Mouse (Mus musculus) monocyte, adult 5-6 weeks (primary cell): ENCODE results near the gene Sec63. TPM values are rescaled to one million over a fixed set of nuclear protein-coding genes. Genes with fewer than 3 reads are reported as not detected.

Source experiments
- ATAC-seq: fragments of 153-309, 156-312 bp; replicated peaks from 2 replicates; pipeline ENCODE4 v1.8.0; 2017; ENCODE audit warnings: mild to moderate bottlenecking; ENCODE audit not compliant: low TSS enrichment, insufficient number of reproducible peaks, severe bottlenecking, poor library complexity, low FRiP score
- total RNA-seq: library from RNA; stranded (forward); fragments of 200-1000, 200-491, 200-594 nt; gene quantifications from 3 replicates; pipeline ENCODE4 v1.2.3, GENCODE M21; 2017

Sec63 gene
- total RNA-seq, 1 experiment from 2014 or later: 45.8 TPM

DNA sequence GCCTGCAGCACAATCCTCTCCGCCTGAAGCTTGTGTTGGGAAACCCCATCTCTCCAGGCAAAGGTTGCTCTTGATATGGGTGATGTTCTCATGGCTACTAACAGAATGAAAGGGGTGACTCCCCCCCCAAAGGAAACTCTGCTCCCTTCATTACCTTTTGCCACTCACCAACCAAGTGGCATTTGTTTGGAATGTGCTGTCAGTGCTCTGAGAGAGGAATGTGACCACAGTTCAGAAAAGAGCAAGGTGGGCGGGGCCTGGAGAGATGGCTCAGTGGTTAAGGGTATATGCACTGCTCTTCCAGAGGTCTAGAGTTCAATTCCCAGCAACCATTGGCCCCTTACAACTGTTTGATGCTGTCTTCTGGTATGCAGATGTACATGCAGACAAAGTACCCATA, 95.7 kb downstream of the Sec63 start:
- ATAC-seq: no peak

GRCm38 (mm10) chr10:42859781-42860158, 98.5 kb downstream of the Sec63 start:
- ATAC-seq: no peak

- peak; percentile 78 for ATAC-seq
Observed at GRCm38 (mm10) chr10:42860159-42860911, 99.0 kb downstream of the Sec63 start, which contains the start of gene Scml4. TSS of gene Scml4 (plus strand) at chr10:42860370.

GRCm38 (mm10) chr10:42861446-42861845, 100.2 kb downstream of the Sec63 start:
- no peak for ATAC-seq

DNA sequence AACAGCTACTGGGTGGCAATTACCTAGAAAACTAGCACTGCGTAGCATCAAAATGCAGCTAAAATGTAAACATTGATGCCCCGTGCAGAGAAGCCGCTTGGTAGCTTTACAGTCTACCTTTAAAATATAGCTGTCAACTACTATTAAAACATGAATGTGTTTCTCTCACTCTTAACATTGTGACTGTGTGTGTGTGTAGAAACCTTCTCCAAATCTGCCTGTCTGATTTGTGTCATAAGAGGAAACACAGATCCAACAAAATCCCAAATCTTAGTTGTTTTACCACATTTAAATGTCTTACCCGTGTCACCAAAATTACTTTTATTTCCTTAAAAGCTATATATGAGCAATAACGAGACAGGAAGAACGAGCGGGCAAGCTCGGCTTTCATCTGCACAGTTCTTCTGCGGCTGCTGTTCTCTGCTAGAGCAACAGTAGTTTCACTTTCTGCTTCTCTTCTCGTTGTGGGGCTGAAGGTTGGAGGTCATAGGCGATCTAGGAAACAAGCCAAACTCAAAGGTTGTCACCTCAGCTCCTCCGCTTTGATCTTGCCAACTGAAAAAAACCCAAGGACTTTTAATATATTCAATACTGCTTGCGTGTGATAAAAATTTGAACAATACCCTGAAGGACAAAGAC, 100.9 kb downstream of the Sec63 start:
- 0 out of 2 replicates have a peak, but pooled peaks have one; percentile 28 for ATAC-seq

DNA sequence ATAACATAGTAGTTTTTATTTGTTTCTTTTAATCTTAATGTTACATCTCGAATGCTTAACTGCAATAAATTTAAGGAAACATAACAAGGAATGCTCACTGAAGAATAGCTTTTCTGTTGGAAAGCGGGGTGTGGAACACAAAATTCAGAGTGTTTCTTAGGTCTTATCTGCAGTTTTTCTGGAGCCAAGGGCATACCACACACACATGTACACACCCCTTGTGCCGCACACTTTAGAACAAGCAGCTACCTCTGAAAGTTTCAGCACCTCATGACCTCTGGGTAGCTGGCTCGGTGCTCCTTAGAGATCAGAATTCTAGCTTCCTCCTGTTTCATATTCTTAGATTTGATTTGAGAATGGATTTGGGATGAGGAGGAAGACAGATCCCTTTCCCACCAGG, 101.5 kb downstream of the Sec63 start:
- no peak for ATAC-seq

GRCm38 (mm10) chr10:42863621-42864391, 102.5 kb downstream of the Sec63 start:
- no peak for ATAC-seq

GRCm38 (mm10) chr10:42864696-42865095, 103.4 kb downstream of the Sec63 start:
- no peak for ATAC-seq

GRCm38 (mm10) chr10:42868416-42868815, 107.1 kb downstream of the Sec63 start:
- no peak for ATAC-seq

GRCm38 (mm10) chr10:42869467-42869866, 108.2 kb downstream of the Sec63 start:
- no peak for ATAC-seq

DNA sequence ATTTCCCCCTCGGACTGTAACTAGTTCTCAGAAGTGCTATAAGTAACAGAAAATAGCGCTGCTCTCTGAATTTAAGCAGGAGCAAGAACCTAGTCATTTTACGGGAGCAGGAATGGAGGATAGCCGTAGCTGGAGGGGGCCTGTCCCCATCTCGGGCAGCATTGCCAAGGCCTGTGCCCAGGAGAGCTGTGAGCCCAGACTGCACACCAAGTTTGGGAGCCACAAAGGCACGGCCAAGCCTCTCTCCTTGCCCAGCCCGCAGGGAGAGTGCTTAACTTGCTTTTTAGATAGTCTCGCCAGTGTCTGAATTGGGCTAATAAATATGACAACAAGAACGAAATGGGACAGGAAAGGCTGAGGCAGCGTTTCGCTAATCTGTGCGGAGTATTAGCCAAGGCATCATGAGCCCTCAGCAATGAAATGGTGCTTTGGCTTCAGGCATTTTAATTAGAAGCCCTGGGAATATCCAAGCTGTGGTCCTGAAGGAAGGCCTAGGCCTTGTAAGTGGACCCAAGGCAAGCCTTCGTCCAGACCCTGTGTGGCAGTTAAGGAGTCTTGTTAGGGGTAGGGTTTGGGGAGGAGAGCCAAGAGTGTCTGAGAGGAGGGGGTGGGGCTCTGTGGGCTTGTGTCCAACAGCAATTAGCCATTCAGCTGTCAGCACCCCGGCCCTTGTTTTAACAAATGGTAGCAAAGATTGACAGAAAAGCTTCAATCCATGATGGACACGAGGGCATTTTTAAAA, 111.1 kb downstream of the Sec63 start:
- ATAC-seq: no peak

DNA sequence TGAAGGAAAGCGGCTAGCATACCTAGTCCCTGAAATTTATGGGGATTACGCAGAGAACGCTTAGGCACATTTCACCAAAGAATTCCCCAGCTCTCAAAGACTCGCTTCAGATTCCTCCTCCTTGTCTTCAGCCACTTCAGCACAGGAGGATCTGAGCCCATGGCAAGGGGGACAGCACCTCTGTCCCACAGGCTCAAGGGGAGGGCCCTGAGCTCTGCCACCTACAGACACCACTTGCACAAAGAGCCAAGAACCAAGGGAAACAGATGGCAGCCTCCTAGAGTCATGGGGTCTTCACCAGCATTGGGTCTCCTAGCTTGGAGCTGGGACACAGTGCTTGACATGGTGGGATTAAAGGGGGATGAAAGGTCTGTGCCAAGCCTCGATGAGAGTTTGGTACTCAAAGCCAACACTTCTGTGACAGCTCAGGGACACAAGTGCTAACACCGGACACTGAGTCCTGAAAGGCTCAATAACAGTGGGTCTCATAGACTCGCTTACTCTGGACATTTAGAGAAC, 111.8 kb downstream of the Sec63 start:
- ATAC-seq: no peak

DNA sequence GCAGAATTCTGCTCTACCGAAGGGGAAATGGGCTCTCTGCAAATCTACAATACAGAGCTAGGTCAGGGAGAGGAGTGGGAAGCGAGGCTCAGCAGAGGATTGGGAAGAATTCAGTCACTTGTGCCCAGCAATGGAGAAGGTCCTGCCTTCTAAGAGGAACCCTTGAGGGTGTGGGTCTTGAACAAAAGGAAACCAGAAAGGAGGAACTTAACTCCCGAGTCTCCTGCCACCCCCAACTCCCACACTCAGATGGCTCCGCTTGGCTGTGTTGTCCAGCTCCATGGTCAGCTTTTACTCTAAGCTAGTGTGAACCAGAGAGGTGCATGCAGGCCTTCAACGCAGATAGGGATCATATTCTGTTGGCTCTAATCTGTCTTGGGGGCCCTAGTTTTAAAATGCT, 114.9 kb downstream of the Sec63 start:
- ATAC-seq: no peak

DNA sequence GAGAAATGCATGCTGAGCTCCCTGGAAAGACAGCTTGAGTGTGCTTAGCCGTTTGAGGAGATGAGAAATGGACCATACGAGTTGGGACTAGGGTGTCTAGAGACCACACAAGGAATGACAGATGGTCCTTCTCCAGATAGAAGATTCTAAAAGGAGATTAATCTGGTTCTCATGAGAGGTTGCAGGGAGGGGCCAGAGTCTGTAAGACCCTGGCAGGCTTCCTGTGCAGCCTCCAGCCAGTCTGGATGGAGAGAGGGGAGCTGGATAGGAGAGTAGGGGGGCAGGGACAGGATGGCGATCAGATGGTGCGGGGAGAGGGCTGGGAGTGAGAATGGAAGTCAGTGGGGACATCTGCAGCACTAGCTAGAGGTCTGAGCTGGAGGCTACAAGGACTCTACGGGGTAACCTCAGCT, 118.0 kb downstream of the Sec63 start:
- no peak for ATAC-seq

GRCm38 (mm10) chr10:42879682-42880081, 118.4 kb downstream of the Sec63 start:
- no peak for ATAC-seq
